Mouse (Mus musculus): ENCODE data around the gene Tubb2b. TPM values are rescaled to one million over a fixed set of nuclear protein-coding genes. Genes with fewer than 3 reads are reported as not detected.
A peak's percentile ranks its signal among the peaks of the same experiment; 100 is the strongest.

The Tubb2b gene
- polyA plus RNA-seq (2012; ENCODE audit: insufficient read depth, insufficient read length, low replicate concordance, missing spikeins) = not detected in 2 replicates

DNA sequence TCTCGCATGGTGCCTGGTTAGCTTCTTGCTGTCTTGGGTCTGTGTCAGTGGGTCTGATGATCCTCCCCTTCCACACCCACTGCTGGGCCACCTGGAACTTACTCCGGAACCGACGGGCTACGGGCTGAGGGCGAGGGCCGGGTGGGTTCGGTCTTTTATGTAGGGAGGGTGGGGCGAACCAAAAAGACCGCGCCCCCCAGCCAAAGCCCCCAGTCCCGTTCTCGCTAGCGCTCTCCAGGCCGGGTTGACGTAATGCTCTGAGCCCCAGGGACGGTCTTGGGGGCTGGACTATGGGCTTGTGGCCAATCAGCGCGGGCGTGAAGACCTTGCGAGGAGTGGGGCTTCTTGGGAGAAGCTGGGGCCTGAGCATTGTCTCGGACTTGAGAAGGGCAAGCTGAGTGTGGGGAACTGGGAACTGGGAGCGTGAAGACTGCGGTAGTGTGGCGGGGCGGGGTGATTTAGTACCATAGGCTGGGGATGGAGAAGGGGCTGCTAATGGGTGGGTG lies at the start of gene Tubb2b:
Gene Tubb2b, minus strand, starts transcription at position 241 of the 506 bp plus-strand sequence.
- H3K4me1 ChIP-seq (ENCODE audit: control insufficient read depth, insufficient read depth, low read length) = peaks cover 27% of the 10 kb centered on the region
- H3K27ac ChIP-seq (ENCODE audit: insufficient read depth, low read depth, low read length) = peak within 1 kb of the TSS; percentile 95
- TF ChIP-seq CTCF (IDR thresholded peaks at IDR 0.05; ENCODE audit: insufficient read depth, low read depth, low read length) (no peak), POLR2A (IDR thresholded peaks at IDR 0.05; ENCODE audit: insufficient read depth, low read depth, low read length) (peak; percentile 62)
- WGBS = under 1% methylated on average over 26 of the region's 26 CpGs
- peak within 1 kb of the TSS; percentile 87 for H3K4me3 ChIP-seq (ENCODE audit: insufficient read depth, low read depth, low read length)

DNA sequence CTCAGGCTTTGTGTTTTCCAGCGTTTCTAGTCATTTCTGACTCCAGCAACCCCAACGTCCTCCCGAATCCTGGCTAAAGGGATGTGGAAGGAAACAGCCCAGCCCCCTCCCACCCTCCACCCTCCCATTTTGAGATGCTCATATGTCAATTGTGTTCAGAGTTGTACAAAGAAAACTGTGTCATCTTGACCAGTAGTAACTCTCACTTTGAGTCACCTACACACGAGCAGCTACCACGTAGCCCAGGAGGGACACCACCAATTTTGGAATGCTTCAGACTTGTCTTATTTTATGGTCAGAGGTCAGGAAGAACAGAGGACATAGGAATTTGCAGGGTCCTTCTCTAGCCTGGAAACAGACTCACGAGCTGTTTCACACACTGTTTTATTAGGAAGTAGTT lies 43.8 kb upstream of the Tubb2b start:
- 94% methylated on average over 6 of the region's 6 CpGs for WGBS
- H3K4me1 ChIP-seq (ENCODE audit: control insufficient read depth, insufficient read depth, low read length) = no peaks in the 10 kb centered on the region
- TF ChIP-seq CTCF (IDR thresholded peaks at IDR 0.05; ENCODE audit: insufficient read depth, low read depth, low read length) (no peak), POLR2A (IDR thresholded peaks at IDR 0.05; ENCODE audit: insufficient read depth, low read depth, low read length) (no peak)

GRCm38 (mm10) chr13:34163304-34163975 lies 33.2 kb upstream of the Tubb2b start:
- peaks cover 8% of the 10 kb centered on the region; the same call in 1 of the 2 replicates for H3K4me1 ChIP-seq (ENCODE audit: control insufficient read depth, insufficient read depth, low read length)
- no peak for TF ChIP-seq POLR2A (IDR thresholded peaks at IDR 0.05; ENCODE audit: insufficient read depth, low read depth, low read length)
- no peak for TF ChIP-seq CTCF (IDR thresholded peaks at IDR 0.05; ENCODE audit: insufficient read depth, low read depth, low read length)
- no peak overlapping the region for H3K27ac ChIP-seq (ENCODE audit: insufficient read depth, low read depth, low read length)
- peak overlapping the region; percentile 62 for H3K4me3 ChIP-seq (ENCODE audit: insufficient read depth, low read depth, low read length)
- WGBS = 18% methylated on average over 12 of the region's 12 CpGs

More for the DNA sequence above, 43.8 kb upstream of the Tubb2b start:
- H3K27ac ChIP-seq (ENCODE audit: insufficient read depth, low read depth, low read length) = no peak overlapping the region
- no peak overlapping the region for H3K4me3 ChIP-seq (ENCODE audit: insufficient read depth, low read depth, low read length)

- H3K4me3 ChIP-seq (ENCODE audit: insufficient read depth, low read depth, low read length) = peak within 1 kb of the TSS; percentile 62
- H3K4me1 ChIP-seq (ENCODE audit: control insufficient read depth, insufficient read depth, low read length) = peaks cover 8% of the 10 kb centered on the region; the same call in 1 of the 2 replicates
- WGBS = 2% methylated on average over 44 of the region's 44 CpGs
- no peak for TF ChIP-seq CTCF (IDR thresholded peaks at IDR 0.05; ENCODE audit: insufficient read depth, low read depth, low read length)
- peak; percentile 64; the same call in 1 of the 2 replicates for TF ChIP-seq POLR2A (IDR thresholded peaks at IDR 0.05; ENCODE audit: insufficient read depth, low read depth, low read length)
- H3K27ac ChIP-seq (ENCODE audit: insufficient read depth, low read depth, low read length) = peak within 1 kb of the TSS; percentile 44
Observed at GRCm38 (mm10) chr13:34162491-34163303, 32.4 kb upstream of the Tubb2b start, which contains the start of gene Psmg4. Gene Psmg4, plus strand, starts transcription at chr13:34162964.

GRCm38 (mm10) chr13:34159926-34160325 lies 29.7 kb upstream of the Tubb2b start:
- TF ChIP-seq CTCF (IDR thresholded peaks at IDR 0.05; ENCODE audit: insufficient read depth, low read depth, low read length) (no peak), POLR2A (IDR thresholded peaks at IDR 0.05; ENCODE audit: insufficient read depth, low read depth, low read length) (no peak)
- WGBS = 96% methylated on average over 1 of the region's 1 CpGs
- no peak overlapping the region for H3K4me3 ChIP-seq (ENCODE audit: insufficient read depth, low read depth, low read length)
- no peak overlapping the region for H3K27ac ChIP-seq (ENCODE audit: insufficient read depth, low read depth, low read length)
- peaks cover 8% of the 10 kb centered on the region; the same call in 1 of the 2 replicates for H3K4me1 ChIP-seq (ENCODE audit: control insufficient read depth, insufficient read depth, low read length)

- 78% methylated on average over 3 of the region's 3 CpGs for WGBS
- no peak for TF ChIP-seq CTCF (IDR thresholded peaks at IDR 0.05; ENCODE audit: insufficient read depth, low read depth, low read length)
- no peak for TF ChIP-seq POLR2A (IDR thresholded peaks at IDR 0.05; ENCODE audit: insufficient read depth, low read depth, low read length)
- H3K4me1 ChIP-seq (ENCODE audit: control insufficient read depth, insufficient read depth, low read length) = 0 out of 2 replicates have a peak, but pooled peaks cover 2% of the 10 kb centered on the region
- H3K4me3 ChIP-seq (ENCODE audit: insufficient read depth, low read depth, low read length) = no peak overlapping the region
- H3K27ac ChIP-seq (ENCODE audit: insufficient read depth, low read depth, low read length) = no peak overlapping the region
Observed at GRCm38 (mm10) chr13:34157596-34158157, 27.4 kb upstream of the Tubb2b start.

DNA sequence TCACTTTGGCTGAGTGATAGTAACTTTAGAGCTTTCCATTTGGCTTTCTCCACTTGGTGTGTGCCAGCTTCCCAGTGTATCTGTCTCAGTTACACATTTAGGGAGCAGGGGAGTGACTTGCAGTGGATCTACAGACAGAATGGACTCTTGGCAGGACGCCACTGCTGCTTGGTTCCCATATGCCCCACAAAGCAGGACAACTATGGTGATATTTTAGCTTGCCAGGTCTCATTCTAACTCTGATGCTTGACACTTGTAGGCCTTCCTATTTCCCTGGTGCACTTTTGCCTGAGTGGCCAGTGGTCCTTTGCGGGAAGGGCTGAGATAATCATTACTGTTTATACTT lies 26.5 kb upstream of the Tubb2b start:
- H3K4me1 ChIP-seq (ENCODE audit: control insufficient read depth, insufficient read depth, low read length) = no peaks in the 10 kb centered on the region
- no peak overlapping the region for H3K4me3 ChIP-seq (ENCODE audit: insufficient read depth, low read depth, low read length)
- TF ChIP-seq POLR2A (IDR thresholded peaks at IDR 0.05; ENCODE audit: insufficient read depth, low read depth, low read length) (no peak), CTCF (IDR thresholded peaks at IDR 0.05; ENCODE audit: insufficient read depth, low read depth, low read length) (no peak)
- WGBS = 63% methylated on average over 2 of the region's 2 CpGs
- no peak overlapping the region for H3K27ac ChIP-seq (ENCODE audit: insufficient read depth, low read depth, low read length)

DNA sequence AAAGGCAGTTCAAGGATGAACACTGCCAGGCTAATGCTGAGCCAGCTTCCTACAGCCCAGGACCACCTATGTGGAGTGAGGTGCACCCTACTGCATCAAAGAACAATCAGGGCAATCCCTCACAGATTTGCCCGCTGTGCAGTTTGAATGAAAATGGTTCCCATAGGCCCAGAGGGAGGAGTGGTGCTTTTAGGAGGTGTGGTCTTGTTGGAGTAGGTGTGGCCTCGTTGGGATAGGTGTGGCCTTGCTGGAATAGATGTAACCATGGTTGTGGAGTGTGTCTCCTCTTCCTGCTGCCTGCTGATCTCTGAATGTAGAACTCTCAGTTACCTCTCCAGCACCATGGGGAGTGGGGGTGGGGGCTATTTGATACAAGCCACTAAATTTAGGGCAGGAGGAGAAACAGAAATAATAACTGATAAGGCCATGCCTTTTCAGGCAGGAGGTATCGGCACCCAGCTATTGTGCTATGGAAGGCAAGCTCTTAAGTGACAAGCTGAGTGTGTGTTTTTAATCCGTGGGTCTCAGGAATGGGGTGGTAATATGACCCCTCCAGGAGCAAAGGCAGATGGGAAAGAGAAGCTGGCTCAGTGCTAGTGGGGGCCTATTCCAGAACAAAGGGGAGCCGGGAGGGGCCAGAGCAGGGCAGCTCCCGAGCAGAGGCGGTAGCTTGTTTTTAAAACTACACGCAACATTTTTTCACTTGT lies 26.0 kb upstream of the Tubb2b start:
- no peak overlapping the region for H3K4me3 ChIP-seq (ENCODE audit: insufficient read depth, low read depth, low read length)
- WGBS = 48% methylated on average over 8 of the region's 8 CpGs
- no peaks in the 10 kb centered on the region for H3K4me1 ChIP-seq (ENCODE audit: control insufficient read depth, insufficient read depth, low read length)
- TF ChIP-seq POLR2A (IDR thresholded peaks at IDR 0.05; ENCODE audit: insufficient read depth, low read depth, low read length) (no peak), CTCF (IDR thresholded peaks at IDR 0.05; ENCODE audit: insufficient read depth, low read depth, low read length) (no peak)
- no peak overlapping the region for H3K27ac ChIP-seq (ENCODE audit: insufficient read depth, low read depth, low read length)
